Comparison of ENCODE assay signal across 9 mouse cellular contexts in genomic region chr5:21785776-21786175, GRCm38 (mm10). TPM values are rescaled to one million over a fixed set of nuclear protein-coding genes. Genes with fewer than 3 reads are reported as not detected.
DNase-seq lines count a peak whose midpoint lies in the region; ATAC-seq and TF ChIP-seq lines count a peak whose summit lies in the region.
"Had no signal": no experiment of that assay in that cellular context is flagged by ENCODE, and none has a peak within 500 bp of the region (broad histone marks: within the 10 kb centered on the region; RNA-seq: fewer than 3 reads in every experiment).

No protein-coding gene starts in this region.

- 78% methylated on average over 7 of the region's 7 CpGs for WGBS in lung, postnatal 0 days
- 79% methylated on average over 7 of the region's 7 CpGs for WGBS in hindbrain, embryonic 16.5 days
- 81% methylated on average over 7 of the region's 7 CpGs for WGBS in neural tube, embryonic 14.5 days

- no peak overlapping the region for H3K4me3 ChIP-seq in lung, postnatal 0 days (ENCODE audit: low read depth, low read length)
- no peak overlapping the region for H3K4me3 ChIP-seq in hindbrain, embryonic 16.5 days (ENCODE audit: low read length)
- no peak overlapping the region for H3K4me3 ChIP-seq in neural tube, embryonic 14.5 days (ENCODE audit: low read depth, low read length)

- H3K27ac ChIP-seq in lung, postnatal 0 days (ENCODE audit: low read length) = peak overlapping the region; percentile 87; the same call in 1 of the 2 replicates
- H3K27ac ChIP-seq in hindbrain, embryonic 16.5 days (ENCODE audit: low read depth, low read length) = no peak overlapping the region
- H3K27ac ChIP-seq in neural tube, embryonic 14.5 days (ENCODE audit: low read depth, low read length) = peak overlapping the region; percentile 60; the same call in 1 of the 2 replicates

- ATAC-seq in lung, postnatal 0 days = no peak
- ATAC-seq in hindbrain, embryonic 16.5 days = no peak
- no peak for ATAC-seq in neural tube, embryonic 14.5 days (ENCODE audit: low read depth)

- H3K4me2 ChIP-seq in lung, postnatal 0 days (replicated peaks; ENCODE audit: low read depth, low read length) = peak overlapping the region; percentile 70; the same call in 1 of the 2 replicates
- H3K4me2 ChIP-seq in hindbrain, embryonic 16.5 days (ENCODE audit: low read length) = peak overlapping the region; percentile 72; the same call in 1 of the 2 replicates
- peak overlapping the region; percentile 84; the same call in 1 of the 2 replicates for H3K4me2 ChIP-seq in neural tube, embryonic 14.5 days (ENCODE audit: low read depth, low read length)

- no peak for TF ChIP-seq CTCF in lung, postnatal 0 days (IDR thresholded peaks at IDR 0.05)

- 0 out of 2 replicates have a peak, but pooled peaks cover 6% of the 10 kb centered on the region for H3K4me1 ChIP-seq in lung, postnatal 0 days (ENCODE audit: insufficient read depth, low read depth, low read length)
- H3K4me1 ChIP-seq in hindbrain, embryonic 16.5 days (ENCODE audit: control insufficient read depth, insufficient read depth, low read depth, low read length) = peaks cover 30% of the 10 kb centered on the region
- peaks cover 18% of the 10 kb centered on the region for H3K4me1 ChIP-seq in neural tube, embryonic 14.5 days (ENCODE audit: control insufficient read depth, insufficient read depth, low read length)

- no peak for DNase-seq in lung, postnatal 0 days (ENCODE audit: low spot score)
- DNase-seq in lung, postnatal 10 days = no peak
- DNase-seq in c-Kit-positive CD71-positive TER-119-negative erythroid progenitor cells, embryonic 14.5 days (ENCODE audit: low read depth) = peak; percentile 20
- no peak for DNase-seq in adrenal gland, postnatal 36 days
- no peak for DNase-seq in ovary, postnatal 36 days (ENCODE audit: low spot score)
- no peak for DNase-seq in spleen, postnatal 14 days (ENCODE audit: low spot score in 2 of 2)

- no peaks in the 10 kb centered on the region for H3K27me3 ChIP-seq in lung, postnatal 0 days (replicated peaks; ENCODE audit: insufficient read depth, low read length)
- no peaks in the 10 kb centered on the region for H3K27me3 ChIP-seq in hindbrain, embryonic 16.5 days (replicated peaks; ENCODE audit: control insufficient read depth, insufficient read depth, low read length)
- no peaks in the 10 kb centered on the region for H3K27me3 ChIP-seq in neural tube, embryonic 14.5 days (ENCODE audit: control insufficient read depth, insufficient read depth, low read length)
- H3K27me3 ChIP-seq: limb, embryonic 15.5 days had no signal

- H3K36me3 ChIP-seq in lung, postnatal 0 days (ENCODE audit: insufficient read depth, low read length) = peaks cover 13% of the 10 kb centered on the region
- peaks cover 13% of the 10 kb centered on the region for H3K36me3 ChIP-seq in hindbrain, embryonic 16.5 days (ENCODE audit: control insufficient read depth, insufficient read depth, low read length)
- peaks cover 14% of the 10 kb centered on the region; the same call in 1 of the 2 replicates for H3K36me3 ChIP-seq in neural tube, embryonic 14.5 days (ENCODE audit: control insufficient read depth, insufficient read depth, low read length)

- no peak overlapping the region for H3K9ac ChIP-seq in lung, postnatal 0 days (replicated peaks; ENCODE audit: low read depth)
- H3K9ac ChIP-seq in hindbrain, embryonic 16.5 days (ENCODE audit: low read depth, low read length) = no peak overlapping the region
- H3K9ac ChIP-seq in neural tube, embryonic 14.5 days (replicated peaks; ENCODE audit: low read depth, low read length) = no peak overlapping the region

- H3K9me3 ChIP-seq in lung, postnatal 0 days (ENCODE audit: low read length) = no peaks in the 10 kb centered on the region
- H3K9me3 ChIP-seq in hindbrain, embryonic 16.5 days (ENCODE audit: control insufficient read depth, low read length) = no peaks in the 10 kb centered on the region
- no peaks in the 10 kb centered on the region for H3K9me3 ChIP-seq in neural tube, embryonic 14.5 days (ENCODE audit: control insufficient read depth, low read length)
- H3K9me3 ChIP-seq: limb, embryonic 15.5 days had no signal

- TF ChIP-seq EP300 in lung, postnatal 0 days (IDR thresholded peaks at IDR 0.05) = no peak

RNA-seq across cellular contexts. Expression of gene Psmc2, which starts 0.7 kb away (rescaled TPM):
- 105 and 108 TPM in 2 replicates for polyA plus RNA-seq in lung, postnatal 0 days (2015; fragmentation: Nextera tagmentation; extraction: Ambion mirVana)
- 183 and 187 TPM in 2 replicates for polyA plus RNA-seq in hindbrain, embryonic 16.5 days (2015; fragmentation: Nextera tagmentation; extraction: Ambion mirVana)
- 173 and 185 TPM in 2 replicates for polyA plus RNA-seq in neural tube, embryonic 14.5 days (2014; fragmentation: Nextera tagmentation; extraction: Ambion mirVana)
- 100 to 1,000 TPM; 153 to 159 TPM for total RNA-seq in adrenal gland, postnatal 36 days (2021)

RNA-seq across cellular contexts. Expression of gene Dnajc2, which starts 0.7 kb away (rescaled TPM):
- polyA plus RNA-seq in lung, postnatal 0 days (2015; fragmentation: Nextera tagmentation; extraction: Ambion mirVana) = 34.2 and 35.4 TPM in 2 replicates
- 56.6 and 66.3 TPM in 2 replicates for polyA plus RNA-seq in hindbrain, embryonic 16.5 days (2015; fragmentation: Nextera tagmentation; extraction: Ambion mirVana)
- 73.1 and 79.5 TPM in 2 replicates for polyA plus RNA-seq in neural tube, embryonic 14.5 days (2014; fragmentation: Nextera tagmentation; extraction: Ambion mirVana)
- 10 to 100 TPM; 34.8 to 35.1 TPM for total RNA-seq in adrenal gland, postnatal 36 days (2021)

RNA-seq across cellular contexts. Expression of gene Pmpcb, which starts 48.8 kb away (rescaled TPM):
- 41.8 and 49.0 TPM in 2 replicates for polyA plus RNA-seq in lung, postnatal 0 days (2015; fragmentation: Nextera tagmentation; extraction: Ambion mirVana)
- polyA plus RNA-seq in hindbrain, embryonic 16.5 days (2015; fragmentation: Nextera tagmentation; extraction: Ambion mirVana) = 69.2 and 72.0 TPM in 2 replicates
- polyA plus RNA-seq in neural tube, embryonic 14.5 days (2014; fragmentation: Nextera tagmentation; extraction: Ambion mirVana) = 76.5 and 82.1 TPM in 2 replicates
- 100 to 1,000 TPM; 256 to 300 TPM for total RNA-seq in adrenal gland, postnatal 36 days (2021)
